Mouse (Mus musculus): Measurements from ENCODE around the gene Gm21560. TPM values are rescaled to one million over a fixed set of nuclear protein-coding genes. Genes with fewer than 3 reads are reported as not detected.
"Not testable (repeated sequence)": the region's sequence is repeated elsewhere in the genome, so short reads cannot be mapped to it uniquely, and the experiment has no call there.

Gm21560 gene
- polyA plus RNA-seq (2014; fragmentation: Nextera tagmentation; extraction: Ambion mirVana) = not detected in 2 replicates

- ATAC-seq (replicated peaks; ENCODE audit: low FRiP score) = not testable (repeated sequence)
Observed at GRCm38 (mm10) chr14:6219192-6219591, at the start of gene Gm21560. Gene Gm21560, minus strand, starts transcription at chr14:6219292.

DNA sequence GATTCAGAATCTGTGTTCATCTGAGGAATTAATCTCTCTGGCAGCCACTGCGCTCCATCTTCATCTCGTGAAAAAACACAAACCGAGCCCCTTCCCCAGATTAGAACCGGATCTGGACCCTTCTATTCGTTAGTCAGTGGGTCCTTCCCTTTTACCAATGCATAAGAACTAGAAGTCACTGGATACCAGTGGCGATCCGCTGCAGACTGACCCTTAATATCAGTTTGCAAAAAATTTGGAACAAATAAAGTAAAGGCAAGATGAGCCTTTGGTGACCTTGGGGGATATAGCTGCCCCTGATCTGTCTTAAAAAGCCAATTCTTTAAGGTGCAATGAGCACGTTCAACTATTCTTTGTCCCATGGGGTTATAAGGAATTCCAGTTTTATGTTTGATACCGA lies 55.6 kb downstream of the Gm21560 start:
- H3K27me3 ChIP-seq (replicated peaks; ENCODE audit: control insufficient read depth, insufficient read depth, low read length); H3K4me3 ChIP-seq (ENCODE audit: low read depth, low read length); H3K9ac ChIP-seq (ENCODE audit: low read depth, low read length); H3K9me3 ChIP-seq (ENCODE audit: control insufficient read depth, low read length); ATAC-seq (replicated peaks; ENCODE audit: low FRiP score); DNase-seq (ENCODE audit: low spot score); H3K27ac ChIP-seq (ENCODE audit: low read depth, low read length); H3K4me2 ChIP-seq; H3K36me3 ChIP-seq (ENCODE audit: control insufficient read depth, insufficient read depth, low read length); H3K4me1 ChIP-seq (replicated peaks; ENCODE audit: control insufficient read depth, insufficient read depth, low read length): not testable (repeated sequence)
- 78% methylated on average over 3 of the region's 9 CpGs for WGBS

More at GRCm38 (mm10) chr14:6219192-6219591, at the start of gene Gm21560:
- not testable (repeated sequence) for DNase-seq (ENCODE audit: low spot score); H3K9ac ChIP-seq (ENCODE audit: low read depth, low read length); H3K27ac ChIP-seq (ENCODE audit: low read depth, low read length); H3K9me3 ChIP-seq (ENCODE audit: control insufficient read depth, low read length); H3K4me1 ChIP-seq (replicated peaks; ENCODE audit: control insufficient read depth, insufficient read depth, low read length); H3K4me3 ChIP-seq (ENCODE audit: low read depth, low read length); H3K27me3 ChIP-seq (replicated peaks; ENCODE audit: control insufficient read depth, insufficient read depth, low read length); H3K4me2 ChIP-seq; H3K36me3 ChIP-seq (ENCODE audit: control insufficient read depth, insufficient read depth, low read length)
- WGBS = 71% methylated on average over 1 of the region's 2 CpGs

DNA sequence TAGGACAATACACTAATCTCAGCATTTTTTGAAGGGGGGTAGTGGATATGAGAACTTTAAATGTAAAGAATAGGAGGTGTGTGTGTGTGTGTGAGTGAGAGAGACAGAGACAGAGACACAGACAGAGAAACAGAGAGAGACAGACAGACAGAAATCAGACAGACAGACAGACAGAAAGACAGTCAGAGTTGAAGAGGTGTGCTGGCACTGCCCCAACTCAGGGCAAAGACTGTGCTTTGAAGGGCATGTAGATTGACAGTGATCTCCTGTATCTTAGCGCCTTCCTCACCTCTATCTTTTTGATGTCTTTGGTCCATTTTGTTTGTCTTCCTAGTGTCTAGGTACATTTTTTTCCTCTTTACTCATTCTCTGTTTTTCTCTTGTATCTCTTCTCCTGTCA lies 58.0 kb downstream of the Gm21560 start:
- not testable (repeated sequence) for H3K4me3 ChIP-seq (ENCODE audit: low read depth, low read length); H3K27ac ChIP-seq (ENCODE audit: low read depth, low read length); H3K36me3 ChIP-seq (ENCODE audit: control insufficient read depth, insufficient read depth, low read length); DNase-seq (ENCODE audit: low spot score); ATAC-seq (replicated peaks; ENCODE audit: low FRiP score); H3K4me2 ChIP-seq; H3K27me3 ChIP-seq (replicated peaks; ENCODE audit: control insufficient read depth, insufficient read depth, low read length); H3K9ac ChIP-seq (ENCODE audit: low read depth, low read length); H3K4me1 ChIP-seq (replicated peaks; ENCODE audit: control insufficient read depth, insufficient read depth, low read length); H3K9me3 ChIP-seq (ENCODE audit: control insufficient read depth, low read length)
- 80% methylated on average over 1 of the region's 1 CpGs for WGBS

Other genes starting within 250 kb of the Gm21560 start
- not detected in 2 replicates for gene Gm3453, start 240.2 kb downstream of the Gm21560 start, polyA plus RNA-seq (2014; fragmentation: Nextera tagmentation; extraction: Ambion mirVana)
- gene Gm6337, start 161.0 kb downstream of the Gm21560 start, polyA plus RNA-seq (2014; fragmentation: Nextera tagmentation; extraction: Ambion mirVana) = not detected in 2 replicates
- gene Gm8206, start 125.3 kb downstream of the Gm21560 start, polyA plus RNA-seq (2014; fragmentation: Nextera tagmentation; extraction: Ambion mirVana) = 0.59 TPM in 1 of 2 replicates, not detected in the other
- 0.43 and 0.73 TPM in 2 replicates for gene Gm3468, start 110.6 kb downstream of the Gm21560 start, polyA plus RNA-seq (2014; fragmentation: Nextera tagmentation; extraction: Ambion mirVana)
- not detected in 2 replicates for gene Gm3476, start 93.5 kb downstream of the Gm21560 start, polyA plus RNA-seq (2014; fragmentation: Nextera tagmentation; extraction: Ambion mirVana)
- gene Gm3411, start 68.0 kb upstream of the Gm21560 start, polyA plus RNA-seq (2014; fragmentation: Nextera tagmentation; extraction: Ambion mirVana) = 0.21 and 0.25 TPM in 2 replicates
- not detected in 2 replicates for gene Gm21103, start 85.6 kb upstream of the Gm21560 start, polyA plus RNA-seq (2014; fragmentation: Nextera tagmentation; extraction: Ambion mirVana)
- not detected in 2 replicates for gene Gm3618, start 124.4 kb upstream of the Gm21560 start, polyA plus RNA-seq (2014; fragmentation: Nextera tagmentation; extraction: Ambion mirVana)
- not detected in 2 replicates for gene Gm16440, start 171.0 kb upstream of the Gm21560 start, polyA plus RNA-seq (2014; fragmentation: Nextera tagmentation; extraction: Ambion mirVana)
- gene Gm3591, start 193.2 kb upstream of the Gm21560 start, polyA plus RNA-seq (2014; fragmentation: Nextera tagmentation; extraction: Ambion mirVana) = 0.44 TPM in 1 of 2 replicates, not detected in the other
- not detected in 2 replicates for gene Gm3594, start 225.3 kb upstream of the Gm21560 start, polyA plus RNA-seq (2014; fragmentation: Nextera tagmentation; extraction: Ambion mirVana)